Mouse (Mus musculus) heart, embryonic 11.5 days (tissue): ENCODE data around the gene Baz2b. TPM values are rescaled to one million over a fixed set of nuclear protein-coding genes. Genes with fewer than 3 reads are reported as not detected.

Source experiments
- ATAC-seq: fragments of 200-750 bp; cut with Nextera tagmentation; replicated peaks from 2 replicates; pipeline ENCODE4 v1.8.0; 2017; ENCODE audit warnings: moderate library complexity; ENCODE audit not compliant: insufficient number of reproducible peaks, low FRiP score, low TSS enrichment
- H3K27ac ChIP-seq: fragments of 300-500 bp; sonication (generic); 2 replicates; pipeline ENCODE4 v1.5.1; 2014; ENCODE audit warnings: mild to moderate bottlenecking, low read depth, low read length
- H3K27me3 ChIP-seq: fragments of 300-500 bp; sonication (generic); 2 replicates; pipeline ENCODE4 v1.6.1; 2014; ENCODE audit warnings: mild to moderate bottlenecking, low read length, mixed read lengths; ENCODE audit not compliant: control insufficient read depth, insufficient read depth
- H3K36me3 ChIP-seq: fragments of 300-500 bp; sonication (generic); 2 replicates; pipeline ENCODE4 v1.6.1; 2014; ENCODE audit warnings: mild to moderate bottlenecking, low read length, moderate library complexity, mixed read lengths; ENCODE audit not compliant: control insufficient read depth, insufficient read depth
- H3K4me1 ChIP-seq: fragments of 300-500 bp; sonication (generic); 2 replicates; pipeline ENCODE4 v1.6.1; 2014; ENCODE audit warnings: low read length; ENCODE audit not compliant: control insufficient read depth, insufficient read depth
- H3K4me2 ChIP-seq: fragments of 300-500 bp; sonication (generic); 2 replicates; pipeline ENCODE4 v1.6.1; 2014; ENCODE audit warnings: mild to moderate bottlenecking, moderate library complexity
- H3K4me3 ChIP-seq: fragments of 300-500 bp; sonication (generic); 2 replicates; pipeline ENCODE4 v1.5.1; 2014; ENCODE audit warnings: low read depth, low read length
- H3K9ac ChIP-seq: fragments of 300-500 bp; sonication (generic); 2 replicates; pipeline ENCODE4 v1.6.1; 2014; ENCODE audit warnings: mild to moderate bottlenecking, low read depth, low read length, moderate library complexity
- H3K9me3 ChIP-seq: fragments of 300-500 bp; sonication (generic); replicated peaks from 2 replicates; pipeline ENCODE4 v1.6.1; 2016; ENCODE audit warnings: low read length; ENCODE audit not compliant: control insufficient read depth
- WGBS: fragments of 180-500 bp; shearing (Covaris S2); extraction: QIAGEN DNeasy Blood & Tissue Kit; methylation state at CpG from one replicate; pipeline ENCODE4 v1.1.7; 2014; ENCODE audit not compliant: insufficient replicate concordance; 5-methylcytosine and 5-hydroxymethylcytosine counted together
- polyA plus RNA-seq: library from polyadenylated mRNA; unstranded; fragments of >200 nt; fragmentation: Nextera tagmentation; extraction: Ambion mirVana; gene quantifications from 2 replicates; pipeline ENCODE4 v1.2.1, GENCODE M21; 2014

Baz2b gene
- polyA plus RNA-seq, 1 experiment from 2014 or later: 56.1 TPM

DNA sequence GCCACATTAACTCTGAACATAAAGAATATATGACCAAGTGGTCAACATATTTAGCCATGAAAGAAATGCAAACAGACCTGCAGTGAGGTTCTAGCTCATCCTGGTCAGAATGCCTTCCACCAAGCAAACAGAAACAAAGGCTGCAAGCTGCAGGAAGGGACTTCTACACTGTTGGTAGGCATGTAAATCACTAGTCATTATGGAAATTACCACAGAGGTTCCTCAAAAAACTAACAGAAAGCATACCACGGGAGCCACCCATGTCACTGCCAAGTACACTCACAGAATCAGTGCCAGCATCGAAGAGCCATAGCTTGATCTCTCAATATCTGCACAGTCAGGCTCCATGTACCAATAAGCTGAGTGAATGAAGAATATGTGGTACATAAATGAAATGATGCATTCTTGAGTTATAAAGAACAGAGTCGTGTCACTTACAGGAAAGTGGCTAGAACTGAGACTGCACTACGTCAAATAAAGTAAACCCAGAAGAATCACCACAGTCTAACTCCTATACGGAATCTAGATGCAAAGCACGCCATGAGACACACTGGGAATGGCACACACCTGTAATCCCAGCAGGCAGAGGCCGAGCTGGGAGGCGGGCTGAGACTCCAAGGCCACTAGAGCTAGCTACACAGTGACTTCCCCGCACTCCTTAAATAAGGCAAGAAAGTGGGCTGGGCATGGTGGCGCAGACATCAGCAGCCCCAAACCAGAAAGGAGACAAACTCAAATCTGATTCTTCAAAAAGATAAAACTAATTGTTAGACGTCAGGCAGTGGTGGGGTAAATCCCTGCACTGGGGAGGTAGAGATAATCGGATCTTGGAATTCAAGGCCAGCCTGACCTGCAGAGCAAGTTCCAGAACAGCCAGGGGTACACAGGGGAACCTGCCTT, 95.7 kb downstream of the Baz2b start:
- H3K9ac ChIP-seq: no peak overlapping the region
- WGBS: 79% methylated on average over 12 of the region's 12 CpGs
- H3K27ac ChIP-seq: no peak overlapping the region
- no peaks in the 10 kb centered on the region for H3K27me3 ChIP-seq
- no peak for ATAC-seq
- H3K4me2 ChIP-seq: no peak overlapping the region
- no peaks in the 10 kb centered on the region for H3K9me3 ChIP-seq
- H3K4me1 ChIP-seq: peaks cover 23% of the 10 kb centered on the region
- H3K36me3 ChIP-seq: peaks cover 5% of the 10 kb centered on the region; the same call in 1 of the 2 replicates
- no peak overlapping the region for H3K4me3 ChIP-seq

DNA sequence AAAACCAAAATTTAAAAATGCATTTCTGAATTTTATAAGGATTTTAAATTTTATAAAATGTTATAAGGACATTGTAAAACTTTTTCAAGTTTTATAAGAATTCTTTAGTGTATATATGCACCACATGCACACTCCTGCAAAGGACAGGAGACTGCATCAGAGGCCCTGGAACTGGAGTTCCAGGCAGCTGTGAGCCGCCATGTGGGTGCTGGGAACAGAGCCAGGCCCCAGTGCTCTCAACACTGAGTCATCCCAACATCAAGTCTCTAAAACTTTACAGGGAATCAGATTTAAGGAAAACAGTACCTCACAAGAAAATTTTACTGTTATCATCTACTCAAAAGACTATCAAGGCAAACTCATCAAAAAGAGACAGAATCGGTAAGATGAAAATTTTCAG, 97.5 kb downstream of the Baz2b start:
- Histone ChIP-seq H3K4me3 (no peak overlapping the region), H3K9me3 (no peaks in the 10 kb centered on the region), H3K27ac (no peak overlapping the region), H3K27me3 (no peaks in the 10 kb centered on the region), H3K4me2 (no peak overlapping the region), H3K4me1 (peaks cover 11% of the 10 kb centered on the region; the same call in 1 of the 2 replicates), H3K36me3 (peaks cover 5% of the 10 kb centered on the region; the same call in 1 of the 2 replicates), H3K9ac (no peak overlapping the region)
- ATAC-seq: no peak
- 93% methylated on average over 2 of the region's 2 CpGs for WGBS

GRCm38 (mm10) chr2:60109001-60109400, 100.6 kb downstream of the Baz2b start:
- H3K9me3 ChIP-seq: no peaks in the 10 kb centered on the region
- ATAC-seq: no peak
- H3K4me3 ChIP-seq: no peak overlapping the region
- H3K27me3 ChIP-seq: no peaks in the 10 kb centered on the region
- WGBS: 82% methylated on average over 3 of the region's 3 CpGs
- 0 out of 2 replicates have a peak, but pooled peaks cover 2% of the 10 kb centered on the region for H3K4me1 ChIP-seq
- H3K9ac ChIP-seq: no peak overlapping the region
- H3K36me3 ChIP-seq: peaks cover 5% of the 10 kb centered on the region; the same call in 1 of the 2 replicates
- no peak overlapping the region for H3K27ac ChIP-seq
- no peak overlapping the region for H3K4me2 ChIP-seq

- Histone ChIP-seq H3K4me2 (no peak overlapping the region), H3K4me3 (no peak overlapping the region), H3K27me3 (no peaks in the 10 kb centered on the region), H3K4me1 (no peaks in the 10 kb centered on the region), H3K9ac (no peak overlapping the region), H3K9me3 (no peaks in the 10 kb centered on the region), H3K36me3 (no peaks in the 10 kb centered on the region), H3K27ac (no peak overlapping the region)
- ATAC-seq: no peak
- WGBS: 85% methylated on average over 4 of the region's 4 CpGs
Observed at GRCm38 (mm10) chr2:60096625-60097024, 113.0 kb downstream of the Baz2b start.

- no peak overlapping the region for H3K4me2 ChIP-seq
- 78% methylated on average over 6 of the region's 6 CpGs for WGBS
Observed at GRCm38 (mm10) chr2:60090280-60090679, 119.4 kb downstream of the Baz2b start.

DNA sequence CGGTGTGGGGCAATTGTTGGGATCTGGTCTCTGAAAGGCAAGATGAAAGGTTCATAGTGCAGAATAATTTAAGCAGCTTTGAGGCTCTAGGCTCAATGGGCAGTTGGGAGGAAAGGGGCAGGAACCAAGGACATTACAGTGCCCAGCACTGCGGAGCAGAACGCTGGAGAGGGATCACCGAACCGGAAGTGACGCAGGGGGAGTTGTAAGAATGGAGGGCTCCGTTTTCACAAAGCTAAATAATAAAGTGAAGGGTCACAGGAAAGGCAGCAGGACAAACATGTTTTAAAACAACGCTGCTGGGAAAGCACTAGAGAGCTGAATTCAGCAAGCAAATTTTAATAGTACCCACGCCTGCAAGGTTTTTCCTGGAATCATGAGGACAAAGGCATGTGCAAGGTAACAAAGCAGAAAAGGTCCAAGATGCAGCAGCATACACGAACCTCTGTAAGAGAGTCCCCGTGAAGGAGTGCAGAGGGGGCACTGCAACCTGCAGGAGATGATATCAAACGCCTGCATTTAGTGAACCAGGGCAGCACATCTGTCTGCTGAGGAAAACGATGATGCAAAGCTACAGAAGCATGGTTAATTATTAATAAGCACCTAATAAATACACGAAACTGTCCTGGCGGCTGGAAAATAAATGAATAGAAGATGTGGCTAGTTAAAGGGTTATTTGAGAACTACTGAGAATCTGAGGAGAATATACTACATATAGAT, 120.0 kb downstream of the Baz2b start:
- no peak overlapping the region for H3K4me2 ChIP-seq
- H3K36me3 ChIP-seq: no peaks in the 10 kb centered on the region
- peaks cover 8% of the 10 kb centered on the region for H3K4me1 ChIP-seq
- H3K27me3 ChIP-seq: no peaks in the 10 kb centered on the region
- ATAC-seq: no peak
- no peak overlapping the region for H3K9ac ChIP-seq
- H3K27ac ChIP-seq: no peak overlapping the region
- 82% methylated on average over 15 of the region's 15 CpGs for WGBS
- no peak overlapping the region for H3K4me3 ChIP-seq
- H3K9me3 ChIP-seq: no peaks in the 10 kb centered on the region

More at GRCm38 (mm10) chr2:60090280-60090679, 119.4 kb downstream of the Baz2b start:
- no peaks in the 10 kb centered on the region for H3K36me3 ChIP-seq
- H3K27me3 ChIP-seq: no peaks in the 10 kb centered on the region
- peaks cover 8% of the 10 kb centered on the region for H3K4me1 ChIP-seq
- no peak overlapping the region for H3K9ac ChIP-seq
- no peaks in the 10 kb centered on the region for H3K9me3 ChIP-seq
- ATAC-seq: no peak
- no peak overlapping the region for H3K27ac ChIP-seq
- H3K4me3 ChIP-seq: no peak overlapping the region

DNA sequence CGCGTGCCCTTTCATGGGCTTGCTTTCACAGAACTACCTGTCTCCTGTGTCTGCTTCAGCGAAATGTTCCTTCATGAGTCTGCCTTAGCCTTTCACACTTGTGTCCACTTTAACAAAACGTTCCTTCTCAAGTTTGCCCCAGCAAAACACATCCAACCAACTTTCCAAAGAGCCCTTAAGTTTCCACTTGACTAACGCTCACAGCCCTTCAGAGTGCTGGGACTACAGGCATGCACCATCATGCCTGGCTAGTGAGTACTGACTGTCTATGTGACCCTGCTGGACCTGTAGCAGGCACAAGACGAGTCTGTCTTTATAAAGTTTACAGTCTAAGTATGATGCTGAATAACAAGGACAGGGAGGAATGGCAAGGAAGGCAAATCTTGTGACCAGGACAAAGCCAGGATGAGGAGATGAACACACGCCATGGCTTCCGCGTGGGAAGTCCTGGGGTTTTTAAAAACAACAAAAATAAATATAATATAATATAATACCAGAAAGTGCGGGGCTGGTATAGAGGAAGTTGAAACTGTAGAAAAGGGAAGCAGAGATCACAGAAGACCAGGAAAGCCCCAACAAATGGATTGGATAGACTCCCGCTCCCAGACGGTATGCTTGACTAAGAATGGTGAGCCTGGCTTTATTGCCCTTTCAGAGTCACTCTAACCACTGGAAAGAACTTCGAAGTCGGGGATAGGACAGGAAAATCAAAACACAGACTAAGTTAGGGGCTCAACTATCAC, 120.7 kb downstream of the Baz2b start:
- WGBS: 86% methylated on average over 14 of the region's 14 CpGs
- Histone ChIP-seq H3K27me3 (no peaks in the 10 kb centered on the region), H3K27ac (peak overlapping the region; percentile 70), H3K36me3 (no peaks in the 10 kb centered on the region), H3K9ac (no peak overlapping the region), H3K4me1 (peaks cover 8% of the 10 kb centered on the region), H3K9me3 (no peaks in the 10 kb centered on the region), H3K4me2 (no peak overlapping the region), H3K4me3 (no peak overlapping the region)
- ATAC-seq: no peak

DNA sequence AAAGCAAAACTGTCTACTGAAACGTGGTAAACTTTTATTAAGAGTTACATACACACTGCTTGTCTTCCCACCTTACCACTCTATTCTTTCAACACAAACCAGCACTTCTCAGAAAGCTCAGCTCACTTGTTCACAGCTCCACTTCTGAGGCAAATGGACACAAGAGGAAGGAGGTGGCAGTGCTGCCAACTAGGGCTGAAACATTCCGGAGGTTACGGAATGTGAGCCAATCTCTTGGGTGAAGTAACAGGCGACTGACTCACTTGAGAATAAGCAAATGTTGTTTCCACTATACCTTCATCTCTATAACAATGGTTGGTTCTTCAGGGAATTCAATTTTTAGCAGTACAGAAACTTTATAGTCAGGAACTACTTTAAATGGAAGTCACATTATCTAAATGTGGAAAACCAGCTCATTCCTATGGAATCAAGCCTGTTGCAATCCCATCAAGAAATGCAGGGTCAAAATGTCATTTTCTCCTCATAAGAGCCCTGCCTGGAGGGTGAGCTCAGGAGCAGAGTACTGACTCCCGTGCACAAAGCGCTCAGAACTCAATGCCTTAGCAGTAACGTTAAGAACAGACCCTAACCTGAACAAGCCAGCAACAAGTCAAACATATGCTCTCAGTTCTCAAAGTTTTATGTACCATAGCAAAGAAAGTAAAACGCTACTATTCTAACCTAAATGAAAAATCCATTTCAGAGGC, 123.3 kb downstream of the Baz2b start:
- no peak overlapping the region for H3K9ac ChIP-seq
- H3K36me3 ChIP-seq: no peaks in the 10 kb centered on the region
- no peaks in the 10 kb centered on the region for H3K27me3 ChIP-seq
- H3K27ac ChIP-seq: peak overlapping the region; percentile 29; the same call in 1 of the 2 replicates
- 59% methylated on average over 8 of the region's 8 CpGs for WGBS
- no peak for ATAC-seq
- H3K4me3 ChIP-seq: no peak overlapping the region
- peaks cover 12% of the 10 kb centered on the region for H3K4me1 ChIP-seq
- H3K4me2 ChIP-seq: no peak overlapping the region
- no peaks in the 10 kb centered on the region for H3K9me3 ChIP-seq
